Mouse (Mus musculus) testis, postnatal 14 days (tissue): Measurements from ENCODE around the gene Susd6.
"Not testable (repeated sequence)": the region's sequence is repeated elsewhere in the genome, so short reads cannot be mapped to it uniquely, and the experiment has no call there.

ENCODE experiments used
- DNase-seq: peaks from one replicate; pipeline ENCODE4 v3.0.0; 2021; ENCODE audit warnings: low spot score

Susd6 gene

GRCm38 (mm10) chr12:80813456-80813855 lies 23.1 kb downstream of the Susd6 start:
- no peak for DNase-seq

- no peak for DNase-seq
Measured at GRCm38 (mm10) chr12:80813872-80814271, 23.6 kb downstream of the Susd6 start.

GRCm38 (mm10) chr12:80814529-80814928 lies 24.2 kb downstream of the Susd6 start:
- DNase-seq, result no peak

GRCm38 (mm10) chr12:80815298-80815697 lies 25.0 kb downstream of the Susd6 start:
- no peak for DNase-seq

- DNase-seq, result no peak
Measured at GRCm38 (mm10) chr12:80815893-80816292, 25.6 kb downstream of the Susd6 start.

- no peak for DNase-seq
Measured at GRCm38 (mm10) chr12:80816380-80817086, 26.2 kb downstream of the Susd6 start.

GRCm38 (mm10) chr12:80817697-80818235 lies 27.5 kb downstream of the Susd6 start:
- DNase-seq, result no peak

- not testable (repeated sequence) for DNase-seq
Measured at GRCm38 (mm10) chr12:80819020-80819419, 28.7 kb downstream of the Susd6 start.

- DNase-seq, result no peak
Measured at GRCm38 (mm10) chr12:80821312-80822007, 31.1 kb downstream of the Susd6 start.

- DNase-seq, result no peak
Measured at GRCm38 (mm10) chr12:80822533-80822932, 32.2 kb downstream of the Susd6 start.

GRCm38 (mm10) chr12:80824202-80824601 lies 33.9 kb downstream of the Susd6 start:
- no peak for DNase-seq

- no peak for DNase-seq
Measured at GRCm38 (mm10) chr12:80826423-80826822, 36.1 kb downstream of the Susd6 start.

GRCm38 (mm10) chr12:80827464-80828015 lies 37.2 kb downstream of the Susd6 start:
- DNase-seq, result peak; percentile 42

- no peak for DNase-seq
Measured at GRCm38 (mm10) chr12:80828020-80828419, 37.7 kb downstream of the Susd6 start.

- DNase-seq, result no peak
Measured at GRCm38 (mm10) chr12:80828951-80829350, 38.6 kb downstream of the Susd6 start.

- DNase-seq, result no peak
Measured at GRCm38 (mm10) chr12:80830211-80830610, 39.9 kb downstream of the Susd6 start.

- DNase-seq, result no peak
Measured at GRCm38 (mm10) chr12:80830820-80831219, 40.5 kb downstream of the Susd6 start.

GRCm38 (mm10) chr12:80832313-80832712 lies 42.0 kb downstream of the Susd6 start:
- DNase-seq, result no peak

GRCm38 (mm10) chr12:80833541-80833940 lies 43.2 kb downstream of the Susd6 start:
- no peak for DNase-seq

GRCm38 (mm10) chr12:80834156-80834900 lies 44.0 kb downstream of the Susd6 start:
- DNase-seq, result no peak

- no peak for DNase-seq
Measured at GRCm38 (mm10) chr12:80834901-80835570, 44.7 kb downstream of the Susd6 start.

- no peak for DNase-seq
Measured at GRCm38 (mm10) chr12:80837614-80838013, 47.3 kb downstream of the Susd6 start.
